Mouse (Mus musculus): ENCODE data around the gene Rexo2. TPM values are rescaled to one million over a fixed set of nuclear protein-coding genes. Genes with fewer than 3 reads are reported as not detected.
A peak's percentile ranks its signal among the peaks of the same experiment; 100 is the strongest.

Gene Rexo2
- polyA plus RNA-seq, 1 experiment from 2014 or later, result 96.7 TPM

- Histone ChIP-seq H3K27ac (ENCODE audit: low read depth, low read length) (no peak overlapping the region), H3K36me3 (ENCODE audit: control insufficient read depth, insufficient read depth, low read length) (no peaks in the 10 kb centered on the region), H3K9ac (ENCODE audit: low read depth, low read length) (no peak overlapping the region), H3K27me3 (ENCODE audit: control insufficient read depth, insufficient read depth, low read length) (no peaks in the 10 kb centered on the region; the same call in 1 of the 2 replicates), H3K9me3 (replicated peaks; ENCODE audit: control insufficient read depth, low read length) (no peaks in the 10 kb centered on the region), H3K4me2 (no peak overlapping the region), H3K4me1 (ENCODE audit: control insufficient read depth, insufficient read depth, low read length) (no peaks in the 10 kb centered on the region), H3K4me3 (ENCODE audit: low read depth, low read length) (no peak overlapping the region)
- ATAC-seq (replicated peaks; ENCODE audit: insufficient number of reproducible peaks, low FRiP score, low TSS enrichment), result no peak
- 64% methylated on average over 8 of the region's 8 CpGs for WGBS (ENCODE audit: insufficient replicate concordance)
Measured at GRCm38 (mm10) chr9:48504741-48505365, 24.4 kb upstream of the Rexo2 start.

GRCm38 (mm10) chr9:48503001-48503400 lies 22.6 kb upstream of the Rexo2 start:
- WGBS (ENCODE audit: insufficient replicate concordance), result 65% methylated on average over 2 of the region's 2 CpGs
- Histone ChIP-seq H3K27me3 (ENCODE audit: control insufficient read depth, insufficient read depth, low read length) (no peaks in the 10 kb centered on the region; the same call in 1 of the 2 replicates), H3K9me3 (replicated peaks; ENCODE audit: control insufficient read depth, low read length) (no peaks in the 10 kb centered on the region), H3K4me2 (no peak overlapping the region), H3K36me3 (ENCODE audit: control insufficient read depth, insufficient read depth, low read length) (no peaks in the 10 kb centered on the region), H3K4me3 (ENCODE audit: low read depth, low read length) (no peak overlapping the region), H3K4me1 (ENCODE audit: control insufficient read depth, insufficient read depth, low read length) (no peaks in the 10 kb centered on the region), H3K9ac (ENCODE audit: low read depth, low read length) (no peak overlapping the region), H3K27ac (ENCODE audit: low read depth, low read length) (no peak overlapping the region)
- no peak for ATAC-seq (replicated peaks; ENCODE audit: insufficient number of reproducible peaks, low FRiP score, low TSS enrichment)

GRCm38 (mm10) chr9:48501192-48501591 lies 20.8 kb upstream of the Rexo2 start:
- no peak overlapping the region for H3K4me2 ChIP-seq
- H3K27me3 ChIP-seq (ENCODE audit: control insufficient read depth, insufficient read depth, low read length), result no peaks in the 10 kb centered on the region; the same call in 1 of the 2 replicates
- H3K4me1 ChIP-seq (ENCODE audit: control insufficient read depth, insufficient read depth, low read length), result peaks cover under 1% of the 10 kb centered on the region; the same call in 1 of the 2 replicates
- H3K36me3 ChIP-seq (ENCODE audit: control insufficient read depth, insufficient read depth, low read length), result no peaks in the 10 kb centered on the region
- H3K9ac ChIP-seq (ENCODE audit: low read depth, low read length), result no peak overlapping the region
- H3K9me3 ChIP-seq (replicated peaks; ENCODE audit: control insufficient read depth, low read length), result no peaks in the 10 kb centered on the region
- 76% methylated on average over 7 of the region's 7 CpGs for WGBS (ENCODE audit: insufficient replicate concordance)
- no peak overlapping the region for H3K27ac ChIP-seq (ENCODE audit: low read depth, low read length)
- H3K4me3 ChIP-seq (ENCODE audit: low read depth, low read length), result no peak overlapping the region
- ATAC-seq (replicated peaks; ENCODE audit: insufficient number of reproducible peaks, low FRiP score, low TSS enrichment), result no peak

GRCm38 (mm10) chr9:48495548-48495932 lies 15.1 kb upstream of the Rexo2 start:
- H3K4me2 ChIP-seq, result peak overlapping the region; percentile 87
- no peaks in the 10 kb centered on the region for H3K27me3 ChIP-seq (ENCODE audit: control insufficient read depth, insufficient read depth, low read length)
- peak overlapping the region; percentile 90 for H3K9ac ChIP-seq (ENCODE audit: low read depth, low read length)
- H3K4me1 ChIP-seq (ENCODE audit: control insufficient read depth, insufficient read depth, low read length), result peaks cover 9% of the 10 kb centered on the region
- 3% methylated on average over 34 of the region's 34 CpGs for WGBS (ENCODE audit: insufficient replicate concordance)
- ATAC-seq (replicated peaks; ENCODE audit: insufficient number of reproducible peaks, low FRiP score, low TSS enrichment), result peak; percentile 36; the same call in 1 of the 2 replicates
- peak overlapping the region; percentile 77 for H3K27ac ChIP-seq (ENCODE audit: low read depth, low read length)
- H3K4me3 ChIP-seq (ENCODE audit: low read depth, low read length), result peak overlapping the region; percentile 82
- no peaks in the 10 kb centered on the region for H3K9me3 ChIP-seq (replicated peaks; ENCODE audit: control insufficient read depth, low read length)
- peaks cover 7% of the 10 kb centered on the region for H3K36me3 ChIP-seq (ENCODE audit: control insufficient read depth, insufficient read depth, low read length)

GRCm38 (mm10) chr9:48494817-48495547 lies 14.6 kb upstream of the Rexo2 start, which contains the start of the genes Rbm7 and Gm5617:
Rbm7 (minus strand) TSS chr9:48495299.
Gm5617 (plus strand) TSS chr9:48495442.
- under 1% methylated on average over 72 of the region's 72 CpGs for WGBS (ENCODE audit: insufficient replicate concordance)
- H3K36me3 ChIP-seq (ENCODE audit: control insufficient read depth, insufficient read depth, low read length), result peaks cover 10% of the 10 kb centered on the region

GRCm38 (mm10) chr9:48481214-48482134 lies 1.1 kb upstream of the Rexo2 start:
- Histone ChIP-seq H3K36me3 (ENCODE audit: control insufficient read depth, insufficient read depth, low read length) (peaks cover 3% of the 10 kb centered on the region; the same call in 1 of the 2 replicates), H3K4me2 (peak overlapping the region; percentile 87), H3K4me3 (ENCODE audit: low read depth, low read length) (peak overlapping the region; percentile 65), H3K27me3 (ENCODE audit: control insufficient read depth, insufficient read depth, low read length) (no peaks in the 10 kb centered on the region), H3K9me3 (replicated peaks; ENCODE audit: control insufficient read depth, low read length) (no peaks in the 10 kb centered on the region), H3K27ac (ENCODE audit: low read depth, low read length) (no peak overlapping the region), H3K4me1 (ENCODE audit: control insufficient read depth, insufficient read depth, low read length) (peaks cover 3% of the 10 kb centered on the region; the same call in 1 of the 2 replicates), H3K9ac (ENCODE audit: low read depth, low read length) (peak overlapping the region; percentile 63)
- no peak for ATAC-seq (replicated peaks; ENCODE audit: insufficient number of reproducible peaks, low FRiP score, low TSS enrichment)
- 27% methylated on average over 20 of the region's 20 CpGs for WGBS (ENCODE audit: insufficient replicate concordance)

More at GRCm38 (mm10) chr9:48494817-48495547, 14.6 kb upstream of the Rexo2 start, which contains the start of the genes Rbm7 and Gm5617:
- Histone ChIP-seq H3K4me1 (ENCODE audit: control insufficient read depth, insufficient read depth, low read length) (peaks cover 9% of the 10 kb centered on the region), H3K27ac (ENCODE audit: low read depth, low read length) (peak within 1 kb of the TSS; percentile 77), H3K9ac (ENCODE audit: low read depth, low read length) (peak within 1 kb of the TSS; percentile 90), H3K27me3 (ENCODE audit: control insufficient read depth, insufficient read depth, low read length) (no peaks in the 10 kb centered on the region), H3K9me3 (replicated peaks; ENCODE audit: control insufficient read depth, low read length) (no peaks in the 10 kb centered on the region), H3K4me2 (peak within 1 kb of the TSS; percentile 87), H3K4me3 (ENCODE audit: low read depth, low read length) (peak within 1 kb of the TSS; percentile 82)
- ATAC-seq (replicated peaks; ENCODE audit: insufficient number of reproducible peaks, low FRiP score, low TSS enrichment), result peak; percentile 99

GRCm38 (mm10) chr9:48479838-48480410 lies 499 bp downstream of the Rexo2 start:
- H3K9me3 ChIP-seq (replicated peaks; ENCODE audit: control insufficient read depth, low read length), result no peaks in the 10 kb centered on the region
- peaks cover 3% of the 10 kb centered on the region; the same call in 1 of the 2 replicates for H3K4me1 ChIP-seq (ENCODE audit: control insufficient read depth, insufficient read depth, low read length)
- peak overlapping the region; percentile 85 for H3K9ac ChIP-seq (ENCODE audit: low read depth, low read length)
- no peak overlapping the region for H3K27ac ChIP-seq (ENCODE audit: low read depth, low read length)
- WGBS (ENCODE audit: insufficient replicate concordance), result 6% methylated on average over 25 of the region's 25 CpGs
- H3K4me2 ChIP-seq, result peak overlapping the region; percentile 87
- peaks cover under 1% of the 10 kb centered on the region; the same call in 1 of the 2 replicates for H3K36me3 ChIP-seq (ENCODE audit: control insufficient read depth, insufficient read depth, low read length)
- peak overlapping the region; percentile 65 for H3K4me3 ChIP-seq (ENCODE audit: low read depth, low read length)
- no peaks in the 10 kb centered on the region for H3K27me3 ChIP-seq (ENCODE audit: control insufficient read depth, insufficient read depth, low read length)
- ATAC-seq (replicated peaks; ENCODE audit: insufficient number of reproducible peaks, low FRiP score, low TSS enrichment), result peak; percentile 43; the same call in 1 of the 2 replicates

Measured in heart, embryonic 11.5 days (tissue).